Mouse (Mus musculus) testis, adult 2 months (tissue): ENCODE measurements around the gene Sds.

Source experiments
- CTCF ChIP-seq: fragments of 200-500 bp; IDR thresholded peaks from 2 replicates; pipeline ENCODE4 v1.5.1; 2012; ENCODE audit warnings: low read depth, mild to moderate bottlenecking, inconsistent platforms, low read length, moderate library complexity; ENCODE audit not compliant: control insufficient read depth, insufficient read depth, insufficient replicate concordance
- POLR2A ChIP-seq: fragments of 200-500 bp; IDR thresholded peaks from 2 replicates; pipeline ENCODE4 v1.6.1; 2012; ENCODE audit warnings: low read depth, mild to moderate bottlenecking, inconsistent platforms, low read length, moderate library complexity; ENCODE audit not compliant: control insufficient read depth

DNA sequence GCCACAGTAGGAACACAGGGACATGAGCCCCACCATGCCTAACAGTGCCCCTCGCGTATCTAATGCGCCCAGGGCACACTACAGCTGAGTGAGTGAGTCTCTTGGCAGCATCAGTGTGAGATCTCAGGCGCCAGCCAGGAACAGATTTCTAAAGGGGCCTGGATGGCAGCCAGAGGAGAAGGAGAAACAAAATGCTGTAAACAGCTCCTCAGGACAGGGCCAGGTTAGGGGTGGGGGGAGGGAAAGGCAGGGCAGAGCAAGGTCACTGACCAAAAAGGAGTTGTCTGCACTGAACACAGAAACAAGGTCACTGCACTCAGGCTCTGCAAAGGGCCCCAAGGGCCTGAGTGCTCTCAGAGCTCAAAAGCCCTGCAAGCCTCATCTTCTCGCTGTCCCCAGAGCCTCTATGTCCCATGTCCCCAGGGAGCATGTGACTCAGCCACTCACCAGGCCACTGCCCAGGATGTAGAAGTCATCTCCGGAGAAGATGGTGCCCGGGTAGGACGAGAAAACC lies 14.4 kb downstream of the Sds start:
- no peak for TF ChIP-seq CTCF
- no peak for TF ChIP-seq POLR2A
